ENCODE assay signal across 10 mouse cellular contexts in the genomic region with DNA sequence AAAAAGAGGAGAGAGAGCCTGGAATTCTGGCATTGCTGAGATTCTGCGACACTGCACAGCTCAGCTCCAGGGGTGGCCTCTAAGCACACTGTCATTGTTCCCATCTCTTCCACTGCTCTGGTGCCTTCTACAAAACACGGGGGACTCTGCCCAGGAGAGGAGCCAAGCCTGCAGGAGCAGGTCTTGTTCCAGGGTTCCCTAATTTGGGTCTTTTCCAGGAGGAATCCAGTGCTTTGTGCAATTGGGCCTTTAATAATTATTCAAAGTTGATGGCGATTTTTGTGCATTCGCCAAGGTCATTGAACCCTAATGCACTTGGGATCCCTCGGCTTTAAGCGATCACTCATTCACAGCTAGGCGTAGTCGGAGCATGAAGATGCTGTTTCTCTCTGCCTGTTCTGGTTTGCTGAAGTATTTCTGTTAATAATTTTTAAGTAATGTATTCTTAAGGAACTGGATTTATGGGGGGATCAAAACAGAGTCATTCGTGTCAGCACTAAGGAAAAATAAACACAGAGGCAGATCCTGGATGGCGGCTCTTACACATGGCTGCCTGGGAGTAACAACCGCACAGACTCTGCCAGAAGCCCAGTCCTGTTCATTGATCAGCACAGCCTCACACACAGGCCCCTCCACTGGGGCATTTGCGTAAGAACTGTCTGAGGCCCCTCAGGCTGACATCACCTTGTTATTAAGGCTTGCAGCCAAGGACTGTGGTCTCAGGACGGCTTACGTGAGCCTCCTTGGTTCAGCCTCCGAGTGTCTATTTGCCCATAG. TPM values are rescaled to one million over a fixed set of nuclear protein-coding genes. Genes with fewer than 3 reads are reported as not detected.
DNase-seq lines count a peak whose midpoint lies in the region; ATAC-seq and TF ChIP-seq lines count a peak whose summit lies in the region.
"Had no signal": no experiment of that assay in that cellular context is flagged by ENCODE, and none has a peak within 500 bp of the region (broad histone marks: within the 10 kb centered on the region; RNA-seq: fewer than 3 reads in every experiment).

No protein-coding gene starts in this region.

- TF ChIP-seq CTCF in lung, embryonic 14.5 days (IDR thresholded peaks at IDR 0.05; ENCODE audit: low read depth), result no peak
- no peak for TF ChIP-seq CTCF in kidney, adult 2 months (conservative IDR thresholded peaks at IDR 0.05; ENCODE audit: insufficient read depth, insufficient read length, low read depth, low read length)

- peak; percentile 71; the same call in 1 of the 2 replicates for ATAC-seq in lung, embryonic 14.5 days (ENCODE audit: insufficient read depth)
- ATAC-seq in forebrain, embryonic 14.5 days, result 0 out of 2 replicates have a peak, but pooled peaks have one; percentile 62
- no peak for ATAC-seq in midbrain, embryonic 15.5 days (replicated peaks)
- ATAC-seq in monocyte, adult 5-6 weeks (replicated peaks; ENCODE audit: insufficient number of reproducible peaks, low FRiP score, low TSS enrichment, poor library complexity, severe bottlenecking), result no peak

- H3K27me3 ChIP-seq in lung, embryonic 14.5 days (ENCODE audit: insufficient read depth, low read length), result no peaks in the 10 kb centered on the region
- no peaks in the 10 kb centered on the region for H3K27me3 ChIP-seq in forebrain, embryonic 14.5 days (replicated peaks; ENCODE audit: control insufficient read depth, insufficient read depth, low read length)
- H3K27me3 ChIP-seq in kidney, adult 2 months (replicated peaks; ENCODE audit: control insufficient read depth, insufficient read depth, low read length), result no peaks in the 10 kb centered on the region
- no peaks in the 10 kb centered on the region for H3K27me3 ChIP-seq in midbrain, embryonic 15.5 days (replicated peaks)

- H3K4me3 ChIP-seq in lung, embryonic 14.5 days (ENCODE audit: low read depth, low read length), result no peak overlapping the region
- H3K4me3 ChIP-seq in forebrain, embryonic 14.5 days (ENCODE audit: low read depth, low read length), result no peak overlapping the region
- no peak overlapping the region for H3K4me3 ChIP-seq in kidney, adult 2 months (ENCODE audit: insufficient read depth, low read depth, low read length)
- no peak overlapping the region for H3K4me3 ChIP-seq in midbrain, embryonic 15.5 days

- DNase-seq in lung, embryonic 14.5 days, result peak; percentile 74
- DNase-seq in lung, postnatal 14 days, result no peak
- DNase-seq in forebrain, embryonic 14.5 days (ENCODE audit: low spot score), result peak; percentile 49
- peak; percentile 78 for DNase-seq in kidney, adult 2 months
- DNase-seq in left cerebral cortex, adult 9 months (ENCODE audit: low spot score in 2 of 2), result no peak
- DNase-seq: embryo, embryonic 11 days; layer of hippocampus, adult 9-11 months; lung, adult 18-20 months had no signal

- H3K4me1 ChIP-seq in lung, embryonic 14.5 days (ENCODE audit: insufficient read depth), result 0 out of 2 replicates have a peak, but pooled peaks cover 11% of the 10 kb centered on the region
- peaks cover 12% of the 10 kb centered on the region for H3K4me1 ChIP-seq in forebrain, embryonic 14.5 days (ENCODE audit: control insufficient read depth, insufficient read depth, low read length)
- H3K4me1 ChIP-seq in kidney, adult 2 months (ENCODE audit: control insufficient read depth, insufficient read depth, low read length), result no peaks in the 10 kb centered on the region
- peaks cover 10% of the 10 kb centered on the region; the same call in 1 of the 2 replicates for H3K4me1 ChIP-seq in midbrain, embryonic 15.5 days

- WGBS in lung, embryonic 14.5 days, result 37% methylated on average over 15 of the region's 15 CpGs
- WGBS in forebrain, embryonic 14.5 days, result 29% methylated on average over 15 of the region's 15 CpGs
- 48% methylated on average over 15 of the region's 15 CpGs for WGBS in kidney, adult 2 months
- 46% methylated on average over 15 of the region's 15 CpGs for WGBS in midbrain, embryonic 15.5 days

- no peak for TF ChIP-seq POLR2A in kidney, adult 2 months (IDR thresholded peaks at IDR 0.05; ENCODE audit: low read depth, low read length)

- H3K4me2 ChIP-seq in lung, embryonic 14.5 days, result no peak overlapping the region
- H3K4me2 ChIP-seq in forebrain, embryonic 14.5 days (ENCODE audit: low read length), result no peak overlapping the region
- no peak overlapping the region for H3K4me2 ChIP-seq in midbrain, embryonic 15.5 days

- H3K9ac ChIP-seq in lung, embryonic 14.5 days, result no peak overlapping the region
- H3K9ac ChIP-seq in forebrain, embryonic 14.5 days (ENCODE audit: low read length), result no peak overlapping the region
- H3K9ac ChIP-seq in midbrain, embryonic 15.5 days, result no peak overlapping the region

- no peaks in the 10 kb centered on the region for H3K36me3 ChIP-seq in lung, embryonic 14.5 days (ENCODE audit: insufficient read depth)
- no peaks in the 10 kb centered on the region for H3K36me3 ChIP-seq in forebrain, embryonic 14.5 days (ENCODE audit: control insufficient read depth, insufficient read depth, low read length)
- H3K36me3 ChIP-seq in kidney, adult 2 months (ENCODE audit: control insufficient read depth, insufficient read depth, low read length), result no peaks in the 10 kb centered on the region
- H3K36me3 ChIP-seq in midbrain, embryonic 15.5 days (replicated peaks), result no peaks in the 10 kb centered on the region

- no peak overlapping the region for H3K27ac ChIP-seq in lung, embryonic 14.5 days (ENCODE audit: low read depth)
- H3K27ac ChIP-seq in forebrain, embryonic 14.5 days (ENCODE audit: low read depth, low read length), result no peak overlapping the region
- no peak overlapping the region for H3K27ac ChIP-seq in kidney, adult 2 months (ENCODE audit: insufficient read depth, low read depth, low read length)
- H3K27ac ChIP-seq in midbrain, embryonic 15.5 days, result peak overlapping the region; percentile 31; the same call in 1 of the 2 replicates

- no peaks in the 10 kb centered on the region for H3K9me3 ChIP-seq in lung, embryonic 14.5 days (ENCODE audit: low read depth, low read length)
- H3K9me3 ChIP-seq in forebrain, embryonic 14.5 days (replicated peaks; ENCODE audit: control insufficient read depth, low read length), result no peaks in the 10 kb centered on the region
- H3K9me3 ChIP-seq in midbrain, embryonic 15.5 days, result no peaks in the 10 kb centered on the region

RNA-seq across cellular contexts. Expression of a gene that starts 35.9 kb away (rescaled TPM):
- polyA plus RNA-seq in lung, embryonic 14.5 days (2014; fragmentation: Nextera tagmentation; extraction: Ambion mirVana), result 157 and 163 TPM in 2 replicates
- 198 and 218 TPM in 2 replicates for polyA plus RNA-seq in forebrain, embryonic 14.5 days (2014; fragmentation: Nextera tagmentation; extraction: Ambion mirVana)
- polyA plus RNA-seq in kidney, adult 2 months (2012; rRNA removed), result 39.7 and 41.9 TPM in 2 replicates
- 176 and 182 TPM in 2 replicates for polyA plus RNA-seq in midbrain, embryonic 15.5 days (2015; fragmentation: Nextera tagmentation; extraction: Ambion mirVana)
- 85.2 to 93.0 TPM (median 87.2 TPM) in 3 replicates for total RNA-seq in monocyte, adult 5-6 weeks (2017)

Comparison
In these comparisons a context has a peak if more than half of its experiments do, and no peak if none do; other contexts are left out.
1. DNase-seq: peak in lung, embryonic 14.5 days (single experiment), forebrain, embryonic 14.5 days (single experiment) and kidney, adult 2 months (single experiment); none in lung, postnatal 14 days (single experiment) and left cerebral cortex, adult 9 months (0 of 2).
2. ATAC-seq: peak in lung, embryonic 14.5 days (single experiment) and forebrain, embryonic 14.5 days (single experiment); none in midbrain, embryonic 15.5 days (single experiment) and monocyte, adult 5-6 weeks (single experiment).